Mouse (Mus musculus) CH12F3 (cell line): ENCODE data around the gene Carm1.
"Not testable (repeated sequence)": the region's sequence is repeated elsewhere in the genome, so short reads cannot be mapped to it uniquely, and the experiment has no call there.

Source experiments
- in situ Hi-C: fragments of 300-500 bp; cut with MboI; formaldehyde crosslinking; loops from 2 replicates; pipeline ENCODE4 v1.14.3; 2020; ENCODE audit warnings: low sequenced_read_pairs

The Carm1 gene

DNA sequence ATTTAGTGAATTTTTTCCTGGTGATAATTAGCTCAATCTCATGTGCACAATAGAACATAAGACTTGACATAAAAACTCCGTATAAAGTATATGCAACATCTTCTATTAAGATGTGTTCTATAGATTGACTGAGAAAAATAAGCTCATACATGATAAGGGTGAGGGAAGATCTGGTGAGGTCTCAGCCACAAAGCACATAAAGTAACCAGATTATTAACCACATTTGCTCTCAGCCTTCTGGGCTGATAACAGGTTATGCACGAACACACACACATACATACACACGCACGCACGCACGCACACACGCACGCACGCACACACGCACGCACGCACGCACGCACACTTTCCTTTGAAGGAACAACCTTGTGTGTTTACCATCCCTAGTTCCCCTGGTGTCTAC, 10.2 kb upstream of the Carm1 start:
- in situ Hi-C loops, result no loop called here

DNA sequence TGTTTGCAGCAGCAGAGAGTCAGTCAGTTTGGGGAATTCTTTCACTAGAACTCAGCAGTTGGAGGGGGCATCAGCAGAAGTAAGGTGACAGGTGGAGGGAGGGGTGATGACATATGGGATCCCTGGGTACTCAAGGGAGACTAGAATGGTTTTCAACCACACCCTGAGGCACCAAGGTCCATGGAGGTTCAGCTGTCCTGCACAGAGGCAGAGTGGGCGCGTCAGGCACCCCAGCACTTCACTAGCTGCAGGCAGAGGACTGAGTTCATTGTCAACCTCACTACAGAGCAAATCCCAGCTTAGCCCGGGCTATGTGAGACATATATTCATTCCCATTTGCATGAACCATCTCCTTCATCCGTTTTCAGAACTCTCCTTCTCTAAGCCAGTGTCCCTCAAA, 9.7 kb upstream of the Carm1 start:
- in situ Hi-C loops, result no loop called here

DNA sequence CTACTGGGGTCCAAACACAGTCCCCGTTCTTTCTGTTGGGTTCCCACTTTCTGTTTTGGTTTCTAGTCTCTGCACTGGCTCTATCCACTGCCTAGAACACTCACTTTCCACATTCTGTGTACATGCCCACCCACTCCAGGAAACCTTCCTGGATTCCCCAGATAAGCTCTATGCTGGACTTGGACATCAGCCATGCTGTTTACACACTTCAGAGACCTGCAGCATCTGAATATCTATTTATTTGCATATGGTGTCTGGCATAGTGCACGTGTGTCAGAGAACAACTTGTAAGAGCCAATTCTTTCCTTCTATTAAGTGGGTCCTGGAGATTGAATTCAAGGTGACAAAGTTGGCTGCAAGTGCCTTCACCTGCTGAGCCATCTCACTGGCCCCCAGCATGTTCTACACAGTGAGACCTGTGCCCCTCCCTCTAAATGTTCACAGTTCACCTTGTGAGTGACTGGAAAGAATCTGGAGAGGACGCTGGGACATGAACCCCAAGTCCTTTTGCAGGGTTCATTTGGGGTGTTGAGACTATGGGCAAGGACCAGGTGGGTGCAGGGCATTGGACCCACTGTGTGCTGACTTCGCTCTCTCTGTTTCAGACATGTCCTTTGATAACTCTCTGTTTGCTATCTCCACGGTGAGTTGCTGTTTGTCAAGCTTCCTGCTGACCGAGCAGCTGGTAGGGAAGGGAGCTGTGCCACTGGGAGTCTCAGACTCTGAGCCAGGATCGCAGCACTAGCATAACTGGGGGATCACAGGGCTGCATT, 6.5 kb upstream of the Carm1 start:
- in situ Hi-C loops, result no loop called here

DNA sequence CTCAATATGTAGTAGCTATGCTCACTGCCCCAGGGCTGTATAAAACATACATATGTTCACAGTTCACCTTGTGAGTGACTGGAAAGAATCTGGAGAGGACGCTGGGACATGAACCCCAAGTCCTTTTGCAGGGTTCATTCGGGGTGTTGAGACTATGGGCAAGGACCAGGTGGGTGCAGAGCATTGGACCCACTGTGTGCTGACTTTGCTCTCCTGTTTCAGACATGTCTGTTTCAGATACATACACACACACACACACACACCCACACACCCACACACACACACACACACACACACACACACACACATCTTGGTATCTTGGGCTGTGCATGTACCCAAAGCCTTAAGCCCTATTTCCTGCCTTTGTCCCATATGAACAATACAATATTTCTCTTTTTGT, 4.7 kb upstream of the Carm1 start:
- in situ Hi-C loops, result not testable (repeated sequence)

DNA sequence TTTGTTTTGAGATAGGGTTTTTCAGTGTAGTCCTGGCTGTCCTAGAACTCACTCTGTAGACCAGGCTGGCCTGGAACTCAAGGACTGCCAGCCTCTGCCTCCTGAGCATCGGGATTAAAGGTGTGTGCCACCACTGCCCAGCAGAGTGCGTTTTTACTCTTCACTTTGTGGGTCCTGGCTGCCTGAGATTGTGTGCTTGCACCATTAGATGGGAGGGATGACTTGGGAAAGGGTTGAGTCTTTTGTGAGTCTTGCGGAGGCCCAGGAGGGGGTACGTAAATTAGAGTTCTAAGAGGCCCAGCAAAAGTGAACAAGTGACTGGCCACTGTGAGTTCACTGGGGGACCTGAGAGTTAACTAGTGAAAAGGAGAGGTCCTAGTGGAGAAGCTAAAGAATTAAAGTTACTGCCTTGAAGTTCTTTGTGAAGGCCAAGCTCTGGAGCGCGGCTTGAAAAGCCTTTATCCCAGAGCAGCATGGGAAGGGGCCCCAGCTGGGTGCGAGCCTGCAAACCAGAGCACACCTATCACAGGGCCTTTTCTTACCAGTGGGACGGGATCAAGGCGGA, 1.3 kb upstream of the Carm1 start:
- in situ Hi-C loops, result no loop called here

DNA sequence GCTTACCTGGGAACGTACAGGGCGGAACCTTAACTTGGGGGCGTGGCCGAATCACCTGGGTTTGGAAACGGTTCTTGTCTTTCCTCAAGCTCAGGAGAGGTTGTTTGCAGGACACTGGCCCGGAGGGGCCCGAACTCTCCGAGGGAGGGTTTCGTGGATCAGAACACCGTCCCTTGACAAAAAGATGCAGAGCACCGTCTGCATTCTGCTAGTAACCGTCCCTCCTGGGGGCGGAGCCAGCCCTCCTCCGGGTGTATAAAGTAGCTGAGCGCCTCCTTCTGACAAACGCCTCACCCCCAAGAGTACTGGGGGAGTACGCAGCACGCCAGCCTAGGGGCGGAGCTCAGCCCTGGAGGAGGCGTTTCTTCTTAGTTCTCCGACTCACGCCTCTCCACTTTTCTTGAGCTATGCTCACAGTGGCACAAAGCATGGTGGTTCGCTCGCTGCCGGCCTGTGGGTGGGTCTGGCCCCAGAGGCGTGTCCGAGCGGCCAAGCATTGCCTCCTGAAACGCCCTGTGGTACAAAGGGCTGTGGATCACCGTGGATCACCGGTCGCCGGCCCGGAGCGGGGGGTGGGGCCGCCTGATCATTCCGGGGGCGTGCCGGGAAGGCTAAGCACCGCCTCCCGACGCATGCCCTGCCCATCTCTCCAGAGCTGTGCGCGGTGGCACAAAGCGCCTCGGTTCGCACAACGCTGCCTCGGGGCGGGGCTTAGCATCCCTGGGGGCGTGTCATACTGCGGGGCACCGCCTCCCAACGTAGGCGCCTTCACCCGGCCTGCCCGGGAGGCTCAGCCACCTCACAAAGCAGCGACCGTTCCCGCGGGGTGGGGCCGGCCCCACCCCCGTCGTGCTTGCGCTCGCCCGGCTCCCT, 542 bp upstream of the Carm1 start:
- in situ Hi-C loops, result no loop called here

DNA sequence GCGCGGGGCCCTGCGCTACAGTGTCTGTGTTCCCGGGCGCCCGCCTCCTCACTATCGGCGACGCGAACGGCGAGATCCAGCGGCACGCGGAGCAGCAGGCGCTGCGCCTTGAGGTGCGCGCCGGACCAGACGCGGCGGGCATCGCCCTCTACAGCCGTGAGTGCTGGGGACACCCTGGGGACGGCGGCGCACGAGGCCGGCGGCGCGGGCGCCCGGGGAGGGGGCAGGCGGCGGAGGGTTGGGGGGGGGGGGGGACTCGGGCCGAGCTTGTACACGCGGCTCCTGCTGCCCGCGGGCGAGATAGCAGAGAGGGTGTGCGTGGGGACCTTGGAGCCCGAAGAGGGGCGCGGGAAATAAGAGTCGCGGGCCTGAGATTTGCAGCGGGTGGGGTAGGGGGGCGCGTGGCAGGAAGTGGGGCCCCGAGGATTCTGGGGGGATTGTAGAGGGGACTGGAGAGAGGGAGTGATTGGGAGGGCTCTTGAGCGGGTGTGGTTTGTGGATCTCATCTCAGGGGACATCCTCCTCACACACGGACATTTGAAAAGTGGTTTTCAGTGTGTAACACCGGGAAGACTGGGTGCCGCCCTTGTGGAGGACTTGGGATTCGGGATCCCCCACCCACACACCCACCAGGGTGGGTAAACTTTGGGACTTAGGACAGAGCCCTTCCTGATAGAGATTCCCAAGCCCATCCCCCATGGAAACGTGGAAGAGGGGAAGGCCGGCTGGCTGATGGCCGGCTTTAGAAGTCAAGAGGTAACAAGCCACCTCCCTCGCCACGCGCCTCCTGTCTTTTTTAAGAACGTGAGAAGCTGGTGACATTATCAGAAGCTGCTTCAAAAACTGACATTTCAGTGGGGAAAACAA, 614 bp downstream of the Carm1 start:
- in situ Hi-C loops, result no loop called here

DNA sequence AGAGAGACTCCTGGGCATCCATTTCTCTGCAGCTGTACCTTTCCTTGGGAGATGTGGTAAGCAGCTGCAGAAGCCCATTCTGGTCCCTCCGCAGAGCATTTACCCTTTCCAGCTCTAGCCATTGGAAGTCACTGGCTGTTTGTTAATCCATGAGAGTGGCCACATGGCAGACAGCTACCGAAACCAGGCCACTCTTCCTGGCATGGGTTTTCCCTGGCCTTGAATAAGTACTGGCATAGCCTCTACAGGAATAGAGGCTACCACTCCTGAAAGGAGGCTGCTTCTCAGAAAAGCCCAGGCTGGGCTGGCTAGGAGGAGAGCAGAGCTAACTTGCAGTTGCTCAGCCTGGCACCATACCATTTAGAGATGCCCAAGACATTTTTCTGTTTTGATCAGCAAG, 4.4 kb downstream of the Carm1 start:
- in situ Hi-C loops, result no loop called here

DNA sequence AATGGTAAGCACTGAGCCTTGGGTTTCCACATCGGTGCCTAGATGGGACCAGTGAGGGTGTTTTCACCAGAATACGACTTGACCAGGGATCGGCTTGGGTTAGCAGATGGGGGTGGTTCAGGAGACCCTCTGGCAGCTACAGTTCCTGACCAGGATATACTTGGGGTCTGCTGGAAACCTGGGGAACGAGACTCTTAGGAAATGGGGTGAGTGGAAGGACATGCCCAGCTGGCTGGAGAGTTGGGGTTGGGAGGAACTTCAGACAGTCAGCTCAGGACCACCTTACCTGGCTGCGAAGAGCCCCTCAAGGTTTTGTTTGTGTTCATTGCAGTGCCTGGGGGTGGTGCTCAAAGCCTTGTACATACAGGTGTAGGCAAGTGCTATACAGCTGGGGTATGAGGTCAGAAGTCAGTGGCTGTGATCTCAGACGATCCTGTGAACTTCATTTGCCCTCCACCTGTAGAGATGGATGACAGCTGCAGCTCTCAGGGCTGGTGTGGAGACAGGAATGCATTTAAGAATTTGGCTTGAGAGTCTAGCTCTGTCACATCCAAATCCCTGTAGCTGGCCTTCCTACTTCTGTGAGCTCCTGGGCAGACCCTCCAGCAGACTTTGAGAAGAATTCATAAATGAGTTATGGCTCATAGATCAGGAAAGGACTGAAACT, 7.0 kb downstream of the Carm1 start:
- in situ Hi-C loops, result no loop called here

DNA sequence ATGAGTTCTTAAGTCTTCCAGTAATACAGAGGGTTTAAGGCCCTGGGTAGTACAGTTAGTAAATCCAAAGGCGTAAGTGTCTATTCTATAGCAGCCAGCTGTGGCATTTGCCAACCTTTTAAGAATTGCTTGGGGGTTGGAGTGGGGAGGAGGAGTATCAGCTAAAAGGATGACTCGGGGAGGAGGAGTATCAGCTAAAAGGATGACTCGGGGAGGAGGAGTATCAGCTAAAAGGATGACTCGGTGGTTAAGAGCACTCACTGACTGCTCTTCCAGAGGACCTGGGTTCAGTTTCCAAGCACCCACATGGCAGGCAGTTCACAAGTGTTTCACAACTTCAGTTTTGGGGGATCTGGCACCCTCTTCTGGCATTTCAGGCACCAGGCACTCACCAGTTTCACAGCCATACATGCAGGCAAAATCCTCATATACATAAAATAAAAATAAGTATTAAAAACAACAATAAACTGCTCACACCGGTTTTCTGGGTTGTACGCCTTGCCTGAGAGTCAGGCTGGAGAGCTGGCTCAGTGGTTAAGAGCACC, 8.6 kb downstream of the Carm1 start:
- in situ Hi-C loops, result no loop called here

DNA sequence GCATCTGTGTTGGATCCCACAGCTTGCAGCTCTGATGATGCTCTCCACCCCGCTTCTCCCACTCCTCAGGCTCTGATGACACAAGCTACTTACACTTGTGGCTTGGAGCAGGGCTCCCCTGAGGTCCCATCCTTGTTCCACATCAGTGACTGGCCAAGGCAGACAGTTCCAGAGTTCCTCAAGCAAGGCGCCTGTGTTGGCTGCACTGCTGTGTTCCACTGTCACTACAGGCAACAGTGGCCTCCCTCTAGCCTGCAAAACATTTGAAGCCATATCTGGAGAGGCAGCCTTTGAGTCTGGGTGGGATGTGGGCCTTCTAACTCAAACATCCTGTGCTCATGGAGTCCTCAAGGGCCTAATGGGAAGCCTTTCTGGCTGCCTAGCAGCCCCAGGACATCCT, 10.3 kb downstream of the Carm1 start:
- in situ Hi-C loops, result no loop called here

DNA sequence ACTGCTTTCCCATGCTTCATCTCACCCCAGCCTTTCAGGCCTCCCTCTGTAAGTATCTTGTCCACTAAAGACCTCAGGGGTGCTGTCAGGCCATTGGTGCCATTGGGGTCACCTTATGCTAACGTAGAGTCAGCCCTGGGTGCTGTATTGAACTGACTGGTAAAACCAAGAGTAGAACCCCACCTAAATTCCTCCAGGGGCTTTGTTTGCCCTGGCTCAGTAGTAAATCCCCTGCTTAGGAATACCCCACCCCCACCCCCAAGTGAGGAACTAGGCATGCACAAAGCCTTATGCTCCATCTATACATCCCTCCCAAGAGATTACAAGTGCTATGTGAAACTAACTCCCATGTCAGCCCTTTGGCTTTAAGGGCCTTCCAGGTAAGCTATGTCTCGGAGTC, 10.9 kb downstream of the Carm1 start:
- in situ Hi-C loops, result no loop called here

DNA sequence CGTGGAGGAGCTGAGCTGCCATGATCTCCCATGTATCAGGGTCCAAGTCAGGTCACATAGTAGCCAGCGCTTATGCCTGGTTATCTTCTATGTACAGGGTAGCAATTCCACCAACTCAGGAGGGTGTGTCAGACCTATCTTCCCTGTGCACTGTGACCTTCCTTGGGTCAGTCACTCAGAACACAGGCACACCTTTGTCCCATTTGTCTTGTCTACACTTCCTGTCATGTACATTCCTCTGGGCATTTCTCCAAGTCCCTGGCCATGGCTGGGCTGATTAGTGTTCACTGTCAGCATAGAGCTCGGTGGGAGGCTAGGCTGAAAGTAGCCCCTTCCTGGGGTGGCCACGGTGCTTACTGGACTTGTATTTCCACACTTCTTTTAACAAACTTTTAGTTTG, 11.7 kb downstream of the Carm1 start:
- in situ Hi-C loops, result no loop called here

DNA sequence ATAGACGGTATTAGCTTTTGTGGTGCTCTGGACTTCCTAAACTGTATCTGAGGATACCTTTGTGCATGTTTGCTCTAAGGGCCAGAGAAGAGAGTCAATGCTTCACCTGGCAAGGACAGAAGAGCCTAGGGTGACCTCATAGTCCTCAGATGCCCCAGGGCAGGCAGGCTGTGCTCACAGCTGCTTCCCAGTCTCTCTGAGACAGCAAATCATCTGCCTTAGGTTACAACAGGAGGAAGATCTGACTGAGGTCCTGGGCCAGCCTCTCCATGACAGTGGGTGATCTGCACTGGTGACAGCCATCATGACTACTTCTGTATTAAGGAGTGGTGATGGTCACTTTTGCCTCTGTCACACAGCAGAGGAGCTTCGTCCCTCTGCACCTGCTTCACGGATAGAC, 12.5 kb downstream of the Carm1 start:
- in situ Hi-C loops, result no loop called here

DNA sequence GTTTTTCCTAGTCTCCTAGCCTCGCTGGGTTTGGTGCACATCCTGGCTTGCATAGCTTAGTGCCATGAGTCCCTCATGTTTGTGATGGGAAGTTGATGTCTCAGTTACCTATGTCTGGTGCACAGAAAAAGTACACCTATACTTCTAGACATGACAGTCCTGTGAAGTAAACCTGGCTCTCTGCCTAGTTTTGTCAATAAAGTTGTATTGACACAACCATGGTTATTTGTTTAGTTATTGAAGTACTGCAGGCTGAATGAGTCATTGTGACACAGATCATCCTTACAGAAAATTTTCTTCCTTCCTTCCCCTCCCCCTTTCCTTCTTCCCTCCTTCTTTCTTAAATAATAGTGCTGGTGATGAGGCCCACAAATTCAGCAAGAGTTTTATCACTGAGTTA, 17.7 kb downstream of the Carm1 start:
- in situ Hi-C loops, result no loop called here

DNA sequence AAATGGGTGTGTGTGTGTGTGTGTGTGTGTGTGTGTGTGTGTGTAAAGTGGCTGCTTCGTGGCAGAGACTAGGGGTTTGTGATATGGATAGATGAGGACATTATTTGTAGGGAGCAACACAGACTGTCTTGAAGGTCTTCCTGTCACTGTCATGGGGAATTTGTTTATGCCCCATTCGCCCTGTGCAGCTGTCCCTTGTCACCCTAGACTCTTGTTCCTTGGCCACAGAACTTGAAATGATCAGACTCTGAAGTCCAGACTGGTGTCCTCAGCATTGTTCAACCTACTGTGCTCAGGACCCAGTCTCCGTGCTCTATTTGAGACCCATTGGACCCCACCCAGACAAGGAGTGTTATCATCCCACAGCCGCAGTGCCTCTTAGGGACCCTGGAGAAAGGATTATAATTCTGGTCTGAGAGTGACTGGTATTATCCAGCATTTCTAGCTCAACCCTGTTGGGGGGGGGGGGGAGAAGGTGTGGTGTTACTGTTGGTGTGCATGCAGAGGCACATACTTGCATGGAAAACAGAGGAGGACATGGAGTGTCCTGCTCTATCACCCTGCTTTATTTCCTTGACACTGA, 18.4 kb downstream of the Carm1 start:
- in situ Hi-C loops, result no loop called here

DNA sequence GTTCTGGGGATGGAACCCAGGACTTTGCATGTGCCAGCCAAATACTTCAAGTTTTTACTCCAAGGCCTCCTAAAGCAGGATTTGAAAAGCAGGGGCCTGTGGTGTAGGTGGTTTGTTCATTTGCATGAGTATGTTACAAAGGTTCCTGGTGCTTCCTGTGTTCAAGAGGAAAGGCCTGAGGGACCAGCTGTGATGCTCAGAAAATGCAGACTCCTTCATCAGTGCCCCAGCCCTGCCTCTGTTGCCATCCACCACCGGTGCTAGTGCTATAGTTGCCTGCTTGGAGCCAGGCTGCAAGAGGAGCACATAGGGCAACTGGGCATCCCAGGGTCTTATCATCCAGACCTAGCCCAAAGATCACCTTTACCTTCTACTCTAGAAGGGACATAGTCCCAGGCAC, 19.8 kb downstream of the Carm1 start:
- in situ Hi-C loops, result no loop called here

DNA sequence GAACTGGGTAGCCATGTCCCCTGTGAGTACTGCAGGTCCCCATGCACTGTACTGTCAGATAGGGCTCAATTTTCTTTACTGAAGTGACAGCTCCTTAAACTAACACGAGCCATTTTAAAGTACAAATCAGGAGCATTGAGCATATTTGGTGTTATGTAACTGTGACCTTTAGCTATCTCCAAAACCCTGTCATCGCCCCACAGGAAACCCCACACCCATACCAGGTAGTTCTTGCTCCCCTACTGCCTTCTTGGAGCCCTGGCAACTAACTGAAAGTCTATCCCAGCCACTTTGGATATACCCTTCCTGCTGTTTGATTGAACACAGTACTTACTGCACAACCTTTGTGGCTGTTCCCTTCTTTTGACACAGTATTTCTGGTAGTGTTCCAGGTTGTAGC, 20.4 kb downstream of the Carm1 start:
- in situ Hi-C loops, result no loop called here

DNA sequence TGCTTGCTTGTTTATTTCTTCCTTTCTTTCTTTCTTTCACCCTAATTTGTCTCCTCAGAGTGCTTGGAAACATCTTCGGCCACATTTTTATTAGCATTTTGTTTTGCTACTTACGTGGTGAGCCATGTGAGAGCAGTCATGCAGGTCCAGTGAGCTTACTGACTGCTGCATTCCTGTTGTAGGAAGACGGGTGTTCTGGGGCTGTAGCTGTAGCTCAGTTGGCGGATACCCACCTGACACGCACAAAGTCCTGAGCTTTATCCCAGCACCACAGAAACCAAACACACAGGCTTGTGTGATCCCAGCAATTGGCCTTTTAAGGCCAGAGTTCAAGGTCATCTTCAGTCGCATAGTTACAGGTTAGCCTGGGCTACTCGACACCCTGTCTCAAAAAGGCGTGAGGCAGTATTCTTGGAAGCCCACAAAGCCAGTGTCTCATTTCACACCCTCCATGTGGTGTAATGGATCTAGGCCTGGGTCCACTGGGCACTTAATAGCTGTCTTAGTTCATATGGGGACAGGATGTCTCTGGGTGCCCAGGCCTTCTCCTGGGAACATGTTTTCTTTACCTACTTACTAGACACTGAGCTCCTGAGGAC, 22.1 kb downstream of the Carm1 start:
- in situ Hi-C loops, result no loop called here
